Mouse (Mus musculus) layer of hippocampus, adult 9-11 months (tissue): ENCODE data around the gene Lipc.

Experiments used
- DNase-seq: peaks from one replicate; pipeline ENCODE4 v3.0.0; 2022

The Lipc gene

GRCm38 (mm10) chr9:70911163-70911562, 40.9 kb downstream of the Lipc start:
- DNase-seq, result no peak

- no peak for DNase-seq
These were observed 41.7 kb downstream of the Lipc start for GRCm38 (mm10) chr9:70910351-70910750.

GRCm38 (mm10) chr9:70902821-70903730, 49.0 kb downstream of the Lipc start:
- peak; percentile 15 for DNase-seq

GRCm38 (mm10) chr9:70894201-70894600, 57.8 kb downstream of the Lipc start:
- no peak for DNase-seq

GRCm38 (mm10) chr9:70893526-70893925, 58.5 kb downstream of the Lipc start:
- no peak for DNase-seq

- no peak for DNase-seq
These were observed 59.4 kb downstream of the Lipc start for GRCm38 (mm10) chr9:70892627-70893026.

DNA sequence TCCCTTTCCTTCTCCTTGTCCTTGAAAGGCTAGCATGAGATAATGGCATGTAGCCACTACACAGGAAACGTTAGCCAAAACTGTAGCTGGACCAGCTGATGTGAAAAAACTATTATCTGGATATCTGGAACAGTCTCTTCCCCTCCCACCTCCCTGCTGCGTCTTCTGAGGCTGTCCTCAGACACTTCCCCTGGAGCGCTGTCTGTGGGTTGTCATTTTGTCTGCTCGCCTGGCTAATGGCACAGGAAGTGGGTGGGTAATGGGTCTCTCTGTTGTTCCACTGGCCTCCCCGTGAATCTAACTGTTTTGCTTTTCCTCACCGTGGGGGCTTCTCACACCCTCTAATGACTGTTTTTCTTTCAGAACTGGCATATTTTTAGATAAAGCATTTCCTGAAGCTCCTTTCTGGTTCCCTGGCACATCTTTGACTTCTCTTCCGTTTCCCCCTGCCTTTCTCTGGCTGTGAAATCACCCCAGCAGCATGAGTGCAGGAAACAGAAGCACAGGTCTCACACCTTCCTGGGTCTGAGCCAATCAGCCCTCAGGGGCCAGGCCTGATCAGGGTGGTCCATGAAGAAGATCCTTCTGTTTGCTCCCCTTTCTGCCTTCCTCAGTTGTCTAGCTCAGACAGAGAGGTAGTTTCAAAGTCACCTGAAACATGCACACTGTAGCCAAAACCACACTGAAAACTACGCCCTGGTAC, 60.4 kb downstream of the Lipc start:
- DNase-seq, result peak; percentile 71

GRCm38 (mm10) chr9:70890736-70891135, 61.3 kb downstream of the Lipc start:
- no peak for DNase-seq

GRCm38 (mm10) chr9:70888969-70889368, 63.1 kb downstream of the Lipc start:
- DNase-seq, result no peak

GRCm38 (mm10) chr9:70888556-70888955, 63.5 kb downstream of the Lipc start:
- DNase-seq, result no peak

DNA sequence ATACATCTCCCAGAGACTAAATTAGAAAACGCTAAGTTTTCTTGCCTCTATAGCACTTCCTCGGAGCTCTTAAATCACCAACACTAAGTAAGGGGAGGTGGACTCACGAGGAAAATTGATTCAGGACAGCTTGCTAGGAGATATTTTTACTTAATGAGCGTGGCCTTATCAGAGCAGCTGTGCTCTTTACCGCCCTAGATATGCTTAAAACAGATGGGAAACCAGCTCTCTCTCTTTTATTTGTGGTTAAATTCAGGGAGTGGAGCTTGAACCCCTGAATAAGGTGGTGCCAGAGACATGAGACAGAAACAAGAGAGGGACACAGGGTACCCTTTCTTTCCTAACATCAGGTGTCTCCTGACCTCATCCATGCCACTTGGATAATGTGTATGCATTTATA, 70.0 kb downstream of the Lipc start:
- DNase-seq, result no peak

DNA sequence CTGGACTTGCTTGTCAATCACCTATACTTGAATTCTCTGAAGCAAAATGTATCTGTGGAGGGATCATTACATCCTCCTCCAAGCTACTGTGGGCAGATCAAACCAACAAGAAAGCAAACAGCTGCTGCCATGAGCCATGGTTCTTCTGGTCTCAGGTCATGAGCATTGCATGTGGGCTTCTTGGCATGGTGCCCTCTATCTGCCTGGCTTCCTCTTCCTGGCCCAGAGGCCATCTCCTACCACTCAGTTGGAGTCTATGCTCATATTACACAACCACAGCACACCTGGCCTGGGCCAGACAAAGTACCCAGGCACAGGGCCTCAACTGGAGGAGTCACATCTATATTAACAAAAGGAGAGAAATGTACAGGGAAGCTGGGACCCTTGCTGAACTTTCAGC, 73.2 kb downstream of the Lipc start:
- peak; percentile 73 for DNase-seq

- DNase-seq, result peak; percentile 80
These were observed 73.9 kb downstream of the Lipc start for GRCm38 (mm10) chr9:70878157-70878556.

- DNase-seq, result no peak
These were observed 76.5 kb downstream of the Lipc start for GRCm38 (mm10) chr9:70875490-70875889.

- no peak for DNase-seq
These were observed 77.0 kb downstream of the Lipc start for GRCm38 (mm10) chr9:70875059-70875458.

DNA sequence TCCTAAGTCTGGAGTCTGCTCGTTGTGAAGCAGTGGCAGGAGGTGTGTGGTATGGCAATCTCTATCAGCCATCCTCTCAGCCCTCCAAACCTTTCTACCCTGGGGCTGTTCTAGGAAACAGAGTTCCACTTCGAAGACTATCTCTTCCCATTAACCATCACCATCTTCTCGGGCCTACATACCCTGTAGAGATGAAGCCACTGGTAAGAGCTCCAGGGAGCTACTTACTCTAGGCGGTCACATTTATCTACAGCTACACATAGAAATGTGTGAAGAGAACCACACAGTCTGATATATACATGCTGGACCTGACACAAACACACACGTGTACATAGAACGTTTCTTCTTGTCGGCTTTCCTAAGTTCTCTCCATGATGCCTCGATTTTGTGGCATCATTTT, 79.4 kb downstream of the Lipc start:
- DNase-seq, result no peak

GRCm38 (mm10) chr9:70870326-70870725, 81.7 kb downstream of the Lipc start:
- DNase-seq, result no peak

- DNase-seq, result no peak
These were observed 82.7 kb downstream of the Lipc start for GRCm38 (mm10) chr9:70869169-70869873.

- no peak for DNase-seq
These were observed 84.6 kb downstream of the Lipc start for GRCm38 (mm10) chr9:70867381-70867780.

- no peak for DNase-seq
These were observed 88.0 kb downstream of the Lipc start for GRCm38 (mm10) chr9:70864039-70864438.

DNA sequence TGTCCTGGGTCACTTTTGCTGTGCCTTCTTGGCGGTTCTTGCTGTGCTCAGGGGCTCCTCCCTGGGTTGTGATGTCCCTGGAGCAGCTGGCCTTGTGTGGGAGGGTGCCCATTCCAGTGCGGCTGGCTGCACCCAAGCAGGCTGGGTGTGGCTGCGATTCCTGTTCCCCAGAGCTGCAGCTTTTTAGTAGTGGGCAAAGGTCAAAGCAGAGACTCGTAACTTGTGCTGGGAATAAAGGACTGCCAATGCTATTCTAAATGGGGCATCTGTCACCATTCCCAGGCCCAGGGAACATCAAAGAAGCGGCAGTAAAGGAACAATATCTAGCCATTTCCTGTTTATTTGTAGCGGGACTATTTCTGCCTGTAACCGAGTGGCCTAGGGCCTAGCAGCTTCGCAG, 88.7 kb downstream of the Lipc start:
- DNase-seq, result no peak

GRCm38 (mm10) chr9:70859233-70859632, 92.8 kb downstream of the Lipc start:
- no peak for DNase-seq

DNA sequence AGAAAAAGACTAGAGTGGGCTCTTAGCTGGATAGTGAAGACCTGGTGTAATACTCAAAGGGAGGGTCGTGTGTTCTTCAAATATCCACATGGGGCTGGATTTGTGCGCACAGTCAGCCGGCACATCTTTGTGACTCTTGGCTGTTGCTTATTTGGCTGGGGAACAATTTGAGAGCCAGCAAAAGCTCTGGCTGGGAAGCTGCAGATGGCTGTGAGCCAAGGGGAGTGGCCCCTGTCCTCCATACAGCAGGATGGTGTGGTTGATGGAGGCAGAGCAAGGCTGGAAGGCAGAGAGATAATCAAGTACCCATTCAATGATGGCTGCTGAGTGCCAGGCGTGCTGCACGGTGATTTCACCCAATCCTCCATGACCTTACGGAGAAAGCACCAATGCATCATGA, 96.2 kb downstream of the Lipc start:
- DNase-seq, result no peak

- no peak for DNase-seq
These were observed 97.1 kb downstream of the Lipc start for GRCm38 (mm10) chr9:70854950-70855349.
